Mouse (Mus musculus): ENCODE results near the gene Dicer1. TPM values are rescaled to one million over a fixed set of nuclear protein-coding genes. Genes with fewer than 3 reads are reported as not detected.
"Not testable (repeated sequence)": the region's sequence is repeated elsewhere in the genome, so short reads cannot be mapped to it uniquely, and the experiment has no call there.

Dicer1 gene
- total RNA-seq, 2 experiments from 2014 or later: 14.3 to 27.6 TPM

GRCm38 (mm10) chr12:104743687-104744086 is 8.1 kb downstream of the Dicer1 start:
- no peak for ATAC-seq (replicated peaks; ENCODE audit: low FRiP score, poor library complexity, severe bottlenecking)

- no peak for ATAC-seq (replicated peaks; ENCODE audit: low FRiP score, poor library complexity, severe bottlenecking)
Observed at GRCm38 (mm10) chr12:104742247-104742646, 9.5 kb downstream of the Dicer1 start.

- no peak for ATAC-seq (replicated peaks; ENCODE audit: low FRiP score, poor library complexity, severe bottlenecking)
Observed at GRCm38 (mm10) chr12:104740841-104741787, 10.6 kb downstream of the Dicer1 start.

GRCm38 (mm10) chr12:104738931-104739330 is 12.8 kb downstream of the Dicer1 start:
- no peak for ATAC-seq (replicated peaks; ENCODE audit: low FRiP score, poor library complexity, severe bottlenecking)

GRCm38 (mm10) chr12:104738446-104738845 is 13.3 kb downstream of the Dicer1 start:
- no peak for ATAC-seq (replicated peaks; ENCODE audit: low FRiP score, poor library complexity, severe bottlenecking)

- no peak for ATAC-seq (replicated peaks; ENCODE audit: low FRiP score, poor library complexity, severe bottlenecking)
Observed at GRCm38 (mm10) chr12:104737666-104738065, 14.1 kb downstream of the Dicer1 start.

GRCm38 (mm10) chr12:104735993-104736395 is 15.8 kb downstream of the Dicer1 start:
- no peak for ATAC-seq (replicated peaks; ENCODE audit: low FRiP score, poor library complexity, severe bottlenecking)

GRCm38 (mm10) chr12:104733165-104733564 is 18.6 kb downstream of the Dicer1 start:
- no peak for ATAC-seq (replicated peaks; ENCODE audit: low FRiP score, poor library complexity, severe bottlenecking)

GRCm38 (mm10) chr12:104731782-104732181 is 20.0 kb downstream of the Dicer1 start:
- ATAC-seq (replicated peaks; ENCODE audit: low FRiP score, poor library complexity, severe bottlenecking): no peak

GRCm38 (mm10) chr12:104726436-104726835 is 25.3 kb downstream of the Dicer1 start:
- ATAC-seq (replicated peaks; ENCODE audit: low FRiP score, poor library complexity, severe bottlenecking): not testable (repeated sequence)

GRCm38 (mm10) chr12:104722056-104722455 is 29.7 kb downstream of the Dicer1 start:
- no peak for ATAC-seq (replicated peaks; ENCODE audit: low FRiP score, poor library complexity, severe bottlenecking)

- no peak for ATAC-seq (replicated peaks; ENCODE audit: low FRiP score, poor library complexity, severe bottlenecking)
Observed at GRCm38 (mm10) chr12:104721011-104721410, 30.7 kb downstream of the Dicer1 start.

- no peak for ATAC-seq (replicated peaks; ENCODE audit: low FRiP score, poor library complexity, severe bottlenecking)
Observed at GRCm38 (mm10) chr12:104718956-104719355, 32.8 kb downstream of the Dicer1 start.

GRCm38 (mm10) chr12:104716409-104716808 is 35.3 kb downstream of the Dicer1 start:
- ATAC-seq (replicated peaks; ENCODE audit: low FRiP score, poor library complexity, severe bottlenecking): no peak

GRCm38 (mm10) chr12:104715453-104715852 is 36.3 kb downstream of the Dicer1 start:
- ATAC-seq (replicated peaks; ENCODE audit: low FRiP score, poor library complexity, severe bottlenecking): no peak

GRCm38 (mm10) chr12:104700266-104700665 is 51.5 kb downstream of the Dicer1 start:
- ATAC-seq (replicated peaks; ENCODE audit: low FRiP score, poor library complexity, severe bottlenecking): no peak

GRCm38 (mm10) chr12:104699753-104700152 is 52.0 kb downstream of the Dicer1 start:
- no peak for ATAC-seq (replicated peaks; ENCODE audit: low FRiP score, poor library complexity, severe bottlenecking)

GRCm38 (mm10) chr12:104695514-104695913 is 56.2 kb downstream of the Dicer1 start:
- no peak for ATAC-seq (replicated peaks; ENCODE audit: low FRiP score, poor library complexity, severe bottlenecking)

GRCm38 (mm10) chr12:104692864-104693263 is 58.9 kb downstream of the Dicer1 start:
- no peak for ATAC-seq (replicated peaks; ENCODE audit: low FRiP score, poor library complexity, severe bottlenecking)

- no peak for ATAC-seq (replicated peaks; ENCODE audit: low FRiP score, poor library complexity, severe bottlenecking)
Observed at GRCm38 (mm10) chr12:104690412-104690811, 61.3 kb downstream of the Dicer1 start.

- ATAC-seq (replicated peaks; ENCODE audit: low FRiP score, poor library complexity, severe bottlenecking): no peak
Observed at GRCm38 (mm10) chr12:104688870-104689269, 62.9 kb downstream of the Dicer1 start.

Data from erythroid progenitor cell, adult 5-6 weeks (primary cell).